Mouse (Mus musculus) embryonic facial prominence, embryonic 15.5 days (tissue): ENCODE data around the gene Eif4a2. TPM values are rescaled to one million over a fixed set of nuclear protein-coding genes. Genes with fewer than 3 reads are reported as not detected.

Experiments
- microRNA-seq: library from miRNA; unstranded; fragments of <30 nt; microRNA quantifications from one replicate; pipeline ENCODE4, GENCODE M21; 2016; ENCODE audit warnings: borderline number of aligned reads
- polyA plus RNA-seq: library from polyadenylated mRNA; unstranded; fragments of >200 nt; fragmentation: Nextera tagmentation; extraction: Ambion mirVana; gene quantifications from 2 replicates; pipeline ENCODE4 v1.2.1, GENCODE M21; 2015

Gene Eif4a2
- polyA plus RNA-seq, 1 experiment from 2014 or later, result 231 TPM

Small RNA genes lying within 50 kb of the gene (microRNA-seq; reads per million reads assigned to microRNA genes)
- gene Gm49346, result not detected

Other genes with a start within 250 kb of the Eif4a2 start
- gene Tbccd1, start 249.8 kb upstream of the Eif4a2 start, polyA plus RNA-seq, result 23.8 and 28.1 TPM in 2 replicates
- 105 TPM in 2 replicates for gene Dnajb11, start 249.6 kb upstream of the Eif4a2 start, polyA plus RNA-seq
- gene Ahsg, start 216.2 kb upstream of the Eif4a2 start, polyA plus RNA-seq, result 0.49 TPM in 1 of 2 replicates, not detected in the other
- gene Fetub, start 189.1 kb upstream of the Eif4a2 start, polyA plus RNA-seq, result 5.5 and 5.8 TPM in 2 replicates
- gene Hrg, start 156.4 kb upstream of the Eif4a2 start, polyA plus RNA-seq, result 0.12 and 0.18 TPM in 2 replicates
- gene Kng2, start 78.0 kb upstream of the Eif4a2 start, polyA plus RNA-seq, result 0.83 and 0.98 TPM in 2 replicates
- gene Kng1, start 49.6 kb upstream of the Eif4a2 start, polyA plus RNA-seq, result 0.08 and 0.17 TPM in 2 replicates
- gene Rfc4, start 20.3 kb downstream of the Eif4a2 start, polyA plus RNA-seq, result 83.0 and 86.0 TPM in 2 replicates
- 0.13 and 0.25 TPM in 2 replicates for gene Adipoq, start 39.1 kb downstream of the Eif4a2 start, polyA plus RNA-seq
- 13.5 and 16.5 TPM in 2 replicates for gene St6gal1, start 117.3 kb downstream of the Eif4a2 start, polyA plus RNA-seq